Mouse (Mus musculus): ENCODE measurements around the gene Bpifc. TPM values are rescaled to one million over a fixed set of nuclear protein-coding genes. Genes with fewer than 3 reads are reported as not detected.

The Bpifc gene
- polyA plus RNA-seq, 1 experiment from 2014 or later = not detected

DNA sequence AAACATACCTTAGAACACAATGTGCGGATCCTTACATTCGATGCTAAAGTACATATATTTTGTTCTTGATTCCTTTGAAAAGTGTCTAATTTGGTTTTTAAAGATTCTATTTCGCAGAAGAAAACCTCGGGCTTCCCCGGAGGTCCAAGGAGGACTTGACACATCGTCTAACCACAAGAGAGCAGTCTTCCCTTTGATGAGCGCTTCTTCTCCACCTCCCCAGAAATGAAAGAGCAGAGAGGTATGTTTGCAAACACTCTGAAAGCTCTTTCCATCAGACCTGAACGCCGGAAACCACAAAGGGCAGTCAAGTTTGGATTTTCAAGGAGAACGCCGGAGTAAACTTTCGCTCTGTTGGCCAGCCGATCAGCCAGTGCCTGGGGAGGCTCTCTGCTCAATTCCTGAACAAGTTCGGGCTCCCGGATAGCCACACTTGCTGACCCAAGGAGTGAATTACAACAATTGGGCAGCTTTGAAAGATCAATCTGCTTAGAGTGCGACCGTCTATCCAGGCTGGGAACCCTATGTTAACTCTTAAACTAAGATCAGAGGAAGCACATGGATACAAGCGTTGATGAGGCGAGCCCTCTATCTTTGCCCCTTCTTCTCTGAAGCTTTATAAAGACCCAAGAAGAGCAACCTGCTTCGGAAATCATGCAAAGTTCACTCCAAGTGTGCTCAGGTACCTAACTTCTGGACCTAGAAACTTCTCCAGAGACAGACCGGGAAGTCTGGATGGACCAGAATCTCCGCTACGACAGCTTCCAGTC lies 83.8 kb downstream of the Bpifc start, which contains the start of gene Ascl4:
Gene Ascl4 (plus strand): TSS at position 6 of the 770 bp plus-strand sequence.
- H3K4me3 ChIP-seq (ENCODE audit: low read depth, low read length) = peak within 1 kb of the TSS; percentile 46
- H3K27ac ChIP-seq (ENCODE audit: low read depth, low read length) = no peak within 1 kb of the TSS
- peak within 1 kb of the TSS; percentile 84 for H3K4me2 ChIP-seq (ENCODE audit: low read depth, low read length, severe bottlenecking)
- H3K9ac ChIP-seq (ENCODE audit: low read length) = peak within 1 kb of the TSS; percentile 67
- H3K27me3 ChIP-seq (ENCODE audit: control insufficient read depth, insufficient read depth, low read length) = peaks cover 4% of the 10 kb centered on the region; the same call in 1 of the 2 replicates
- peak; percentile 65 for DNase-seq (ENCODE audit: low spot score)
- no peaks in the 10 kb centered on the region for H3K36me3 ChIP-seq (ENCODE audit: control insufficient read depth, insufficient read depth, low read length)
- H3K4me1 ChIP-seq (replicated peaks; ENCODE audit: control insufficient read depth, insufficient read depth, low read length) = peaks cover 4% of the 10 kb centered on the region; the same call in 1 of the 2 replicates
- WGBS = 2% methylated on average over 23 of the region's 23 CpGs
- no peaks in the 10 kb centered on the region for H3K9me3 ChIP-seq (ENCODE audit: control insufficient read depth, low read length)
- 0 out of 2 replicates have a peak, but pooled peaks have one; percentile 37 for ATAC-seq (replicated peaks; ENCODE audit: low FRiP score)

GRCm38 (mm10) chr10:85916498-85917309 lies 95.0 kb downstream of the Bpifc start, which contains the start of gene Prdm4:
Gene Prdm4, minus strand, starts transcription at chr10:85917142.
- Histone ChIP-seq H3K9ac (ENCODE audit: low read length) (peak within 1 kb of the TSS; percentile 86), H3K4me1 (replicated peaks; ENCODE audit: control insufficient read depth, insufficient read depth, low read length) (peaks cover 12% of the 10 kb centered on the region; the same call in 1 of the 2 replicates), H3K27me3 (ENCODE audit: control insufficient read depth, insufficient read depth, low read length) (no peaks in the 10 kb centered on the region), H3K9me3 (ENCODE audit: control insufficient read depth, low read length) (no peaks in the 10 kb centered on the region), H3K27ac (ENCODE audit: low read depth, low read length) (peak within 1 kb of the TSS; percentile 50), H3K4me2 (ENCODE audit: low read depth, low read length, severe bottlenecking) (peak within 1 kb of the TSS; percentile 54), H3K36me3 (ENCODE audit: control insufficient read depth, insufficient read depth, low read length) (no peaks in the 10 kb centered on the region), H3K4me3 (ENCODE audit: low read depth, low read length) (peak within 1 kb of the TSS; percentile 91)
- peak; percentile 98 for DNase-seq (ENCODE audit: low spot score)
- ATAC-seq (replicated peaks; ENCODE audit: low FRiP score) = peak; percentile 99
- WGBS = under 1% methylated on average over 80 of the region's 90 CpGs

Other genes starting within 250 kb of the Bpifc start
- 104 and 106 TPM in 2 replicates for gene Pwp1, start 182.4 kb downstream of the Bpifc start, polyA plus RNA-seq (2014; fragmentation: Nextera tagmentation; extraction: Ambion mirVana)
- gene Prdm4, start 94.8 kb downstream of the Bpifc start, polyA plus RNA-seq (2014; fragmentation: Nextera tagmentation; extraction: Ambion mirVana) = 35.4 and 42.7 TPM in 2 replicates
- 0.53 and 0.56 TPM in 2 replicates for gene Ascl4, start 84.2 kb downstream of the Bpifc start, polyA plus RNA-seq (2014; fragmentation: Nextera tagmentation; extraction: Ambion mirVana)
- gene Rtcb, start 54.1 kb downstream of the Bpifc start, polyA plus RNA-seq (2014; fragmentation: Nextera tagmentation; extraction: Ambion mirVana) = 190 and 196 TPM in 2 replicates
- 20.0 and 20.3 TPM in 2 replicates for gene Fbxo7, start 10.1 kb upstream of the Bpifc start, polyA plus RNA-seq (2014; fragmentation: Nextera tagmentation; extraction: Ambion mirVana)

All from forebrain, embryonic 11.5 days (tissue).